Mouse (Mus musculus) small intestine, adult 2 months (tissue): ENCODE results near the gene Cdh7. TPM values are rescaled to one million over a fixed set of nuclear protein-coding genes. Genes with fewer than 3 reads are reported as not detected.
"Not testable (repeated sequence)": the region's sequence is repeated elsewhere in the genome, so short reads cannot be mapped to it uniquely, and the experiment has no call there.

ENCODE experiments used
- H3K27ac ChIP-seq: fragments of 200-500 bp; 2 replicates; pipeline ENCODE4 v1.5.1; 2012; ENCODE audit warnings: low read depth, low read length, control low read depth, inconsistent platforms; ENCODE audit not compliant: insufficient read depth
- H3K27me3 ChIP-seq: fragments of 200-500 bp; 2 replicates; pipeline ENCODE4 v1.6.1; 2012; ENCODE audit warnings: mild to moderate bottlenecking, moderate library complexity, low read length, inconsistent platforms; ENCODE audit not compliant: control insufficient read depth, insufficient read depth
- H3K36me3 ChIP-seq: fragments of 200-500 bp; 2 replicates; pipeline ENCODE4 v1.6.1; 2012; ENCODE audit warnings: mild to moderate bottlenecking, low read length, control low read depth, inconsistent platforms; ENCODE audit not compliant: control insufficient read depth, insufficient read depth
- H3K4me1 ChIP-seq: fragments of 200-500 bp; 2 replicates; pipeline ENCODE4 v1.6.1; 2012; ENCODE audit warnings: low read length, inconsistent platforms, mixed read lengths; ENCODE audit not compliant: control insufficient read depth, insufficient read depth, insufficient read length
- H3K4me3 ChIP-seq: fragments of 200-500 bp; 2 replicates; pipeline ENCODE4 v1.5.1; 2012; ENCODE audit warnings: low read depth, mild to moderate bottlenecking, control low read depth, inconsistent platforms, low read length, moderate library complexity
- CTCF ChIP-seq: fragments of 200-500 bp; IDR thresholded peaks from 2 replicates; pipeline ENCODE4 v1.5.1; 2012; ENCODE audit warnings: low read depth, mild to moderate bottlenecking, control low read depth, inconsistent platforms, low read length, moderate library complexity, mixed read lengths; ENCODE audit not compliant: insufficient replicate concordance, insufficient read length; ENCODE audit errors: extremely low read depth
- POLR2A ChIP-seq: fragments of 200-500 bp; IDR thresholded peaks from 2 replicates; pipeline ENCODE4 v1.6.1; 2012; ENCODE audit warnings: low read depth, mild to moderate bottlenecking, control low read depth, inconsistent platforms, low read length, moderate library complexity
- WGBS: fragments of 180-500 bp; shearing (Covaris S2); methylation state at CpG from one replicate; pipeline ENCODE4 v1.1.7; 2018; 5-methylcytosine and 5-hydroxymethylcytosine counted together
- polyA plus RNA-seq: library from polyadenylated mRNA; depleted of rRNA; stranded (reverse); fragments of >200 nt; gene quantifications from 2 replicates; pipeline ENCODE4 v1.2.3, GENCODE M21; 2012

The Cdh7 gene
- polyA plus RNA-seq, 1 experiment, result not detected

- TF ChIP-seq CTCF, result no peak
- no peak for TF ChIP-seq POLR2A
- H3K27me3 ChIP-seq, result no peaks in the 10 kb centered on the region
- no peak overlapping the region for H3K4me3 ChIP-seq
- WGBS, result 89% methylated on average over 1 of the region's 1 CpGs
- no peak overlapping the region for H3K27ac ChIP-seq
- no peaks in the 10 kb centered on the region for H3K36me3 ChIP-seq
- no peaks in the 10 kb centered on the region for H3K4me1 ChIP-seq
Measured at GRCm38 (mm10) chr1:110067405-110067804, 85.2 kb downstream of the Cdh7 start.

DNA sequence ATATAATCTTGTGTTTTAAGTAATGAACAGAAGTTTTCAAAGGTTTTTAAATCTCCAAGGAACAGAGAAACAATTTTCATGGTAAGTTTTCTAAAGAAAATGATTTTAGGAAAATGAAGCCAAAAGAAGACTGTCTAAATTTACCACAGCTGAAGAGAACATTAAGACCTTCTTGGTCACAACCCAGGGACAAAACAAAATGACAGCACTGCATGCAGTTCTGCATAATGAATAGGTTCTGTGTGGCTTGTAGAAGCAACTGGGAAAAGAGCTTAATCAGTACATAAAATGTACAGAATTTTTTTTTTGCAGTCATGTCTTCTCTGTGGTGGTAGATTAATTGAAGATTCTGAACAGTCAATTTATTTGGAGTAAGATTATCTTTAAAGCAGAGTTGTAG lies 96.2 kb downstream of the Cdh7 start:
- no peak for TF ChIP-seq POLR2A
- no peak for TF ChIP-seq CTCF
- Histone ChIP-seq H3K27me3 (no peaks in the 10 kb centered on the region), H3K4me3 (no peak overlapping the region), H3K36me3 (no peaks in the 10 kb centered on the region), H3K27ac (no peak overlapping the region), H3K4me1 (no peaks in the 10 kb centered on the region)

GRCm38 (mm10) chr1:110118071-110118470 lies 135.8 kb downstream of the Cdh7 start:
- TF ChIP-seq CTCF (no peak), POLR2A (no peak)
- no peaks in the 10 kb centered on the region for H3K27me3 ChIP-seq
- H3K4me3 ChIP-seq, result no peak overlapping the region
- H3K4me1 ChIP-seq, result no peaks in the 10 kb centered on the region
- 73% methylated on average over 1 of the region's 1 CpGs for WGBS
- no peak overlapping the region for H3K27ac ChIP-seq
- no peaks in the 10 kb centered on the region for H3K36me3 ChIP-seq

DNA sequence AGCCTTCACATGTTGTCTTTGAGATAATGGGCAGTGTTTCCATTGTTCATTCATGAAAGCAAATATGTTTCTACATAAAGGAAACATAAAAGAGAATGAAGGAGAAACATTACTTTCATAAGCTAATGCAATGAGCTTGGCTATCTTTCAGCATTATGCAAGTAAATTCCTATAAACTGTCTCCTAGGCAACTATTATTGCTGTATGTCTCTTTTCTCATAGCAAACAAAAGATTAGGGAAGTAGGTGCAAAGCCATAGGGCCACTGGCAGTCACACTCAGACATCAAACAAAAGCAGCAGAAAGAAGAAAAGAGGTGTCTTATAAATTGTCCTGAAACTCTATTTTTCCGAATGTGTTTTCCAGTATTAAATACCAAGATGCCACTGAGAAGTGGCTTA lies 136.6 kb downstream of the Cdh7 start:
- 78% methylated on average over 1 of the region's 1 CpGs for WGBS
- H3K27ac ChIP-seq, result no peak overlapping the region

DNA sequence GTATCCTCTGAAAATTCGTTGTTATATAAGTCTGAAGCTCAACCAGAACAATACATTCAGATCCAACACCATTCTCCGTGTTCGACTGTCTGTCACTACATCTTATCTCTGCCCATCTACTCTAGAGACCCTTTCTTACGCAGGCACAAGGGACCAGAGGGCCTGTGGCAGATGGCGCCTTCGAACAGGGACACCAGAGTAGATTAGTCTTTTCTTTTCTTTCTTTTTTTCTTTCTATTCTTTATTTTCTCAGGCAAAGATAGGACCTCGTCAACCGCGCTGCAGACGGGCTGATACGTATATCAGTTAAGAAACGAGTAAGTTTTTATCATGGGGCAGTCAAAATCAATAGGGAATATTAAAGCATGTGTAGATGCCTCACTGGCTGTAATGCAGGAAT lies 189.2 kb downstream of the Cdh7 start:
- H3K27me3 ChIP-seq, H3K4me3 ChIP-seq, H3K27ac ChIP-seq, H3K4me1 ChIP-seq, H3K36me3 ChIP-seq: not testable (repeated sequence)
- 94% methylated on average over 6 of the region's 12 CpGs for WGBS

More for the DNA sequence above, 136.6 kb downstream of the Cdh7 start:
- H3K36me3 ChIP-seq, result no peaks in the 10 kb centered on the region
- no peaks in the 10 kb centered on the region for H3K27me3 ChIP-seq
- no peak overlapping the region for H3K4me3 ChIP-seq
- TF ChIP-seq POLR2A (no peak), CTCF (no peak)
- no peaks in the 10 kb centered on the region for H3K4me1 ChIP-seq
